Mouse (Mus musculus) ES-E14 (cell line): ENCODE data around the gene Sh3d19. TPM values are rescaled to one million over a fixed set of nuclear protein-coding genes. Genes with fewer than 3 reads are reported as not detected.
A peak's percentile ranks its signal among the peaks of the same experiment; 100 is the strongest.

ENCODE experiments used
- DNase-seq: peaks from one replicate; pipeline ENCODE4 v3.0.0-alpha.2; 2013; ENCODE audit warnings: low read depth, low spot score
- H3K27ac ChIP-seq: 2 replicates; pipeline ENCODE4 v1.5.1; 2012; ENCODE audit warnings: low read depth, mild to moderate bottlenecking, low read length, moderate library complexity, mixed read lengths; ENCODE audit not compliant: poor library complexity, insufficient read depth, severe bottlenecking
- H3K36me3 ChIP-seq: 2 replicates; pipeline ENCODE4 v1.6.1; 2012; ENCODE audit warnings: mild to moderate bottlenecking, low read length, moderate library complexity, mixed read lengths; ENCODE audit not compliant: control insufficient read depth, poor library complexity, insufficient read depth, severe bottlenecking
- H3K4me1 ChIP-seq, 2 experiments: fragments of 150-350 bp in 1 of 2; sonication (generic) in 1 of 2; 2 replicates each; pipeline ENCODE4 v1.6.1; 2012; ENCODE audit warnings: low read length in 2 of 2, mild to moderate bottlenecking in 1 of 2, mixed read lengths in 1 of 2; ENCODE audit not compliant: control insufficient read depth in 2 of 2, insufficient read depth in 2 of 2, poor library complexity in 1 of 2
- H3K4me3 ChIP-seq, 2 experiments: fragments of 150-350 bp in 1 of 2; sonication (generic) in 1 of 2; 2 replicates each; pipeline ENCODE4 v1.5.1; 2012; ENCODE audit warnings: low read length in 2 of 2, low read depth in 1 of 2, mild to moderate bottlenecking in 1 of 2, mixed read lengths in 1 of 2; ENCODE audit not compliant: insufficient read depth in 1 of 2, poor library complexity in 1 of 2, severe bottlenecking in 1 of 2
- H3K9ac ChIP-seq: 2 replicates; pipeline ENCODE4 v1.6.1; 2012; ENCODE audit warnings: low read depth, mild to moderate bottlenecking, low read length, mixed read lengths; ENCODE audit not compliant: poor library complexity, insufficient read depth, severe bottlenecking
- H3K9me3 ChIP-seq: fragments of 150-350 bp; sonication (generic); 2 replicates; pipeline ENCODE4 v1.6.1; 2012; ENCODE audit warnings: low read depth, mild to moderate bottlenecking, low read length; ENCODE audit not compliant: control insufficient read depth, insufficient read depth
- CHD2 ChIP-seq: IDR thresholded peaks from 2 replicates; pipeline ENCODE4 v1.6.1; 2014; ENCODE audit warnings: mild to moderate bottlenecking, low read depth, low read length, inconsistent platforms
- HCFC1 ChIP-seq: IDR thresholded peaks from 2 replicates; pipeline ENCODE4 v1.6.1; 2012; ENCODE audit warnings: low read length, inconsistent platforms, borderline replicate concordance; ENCODE audit not compliant: insufficient read depth
- MAFK ChIP-seq: IDR thresholded peaks from 2 replicates; pipeline ENCODE4 v1.6.1; 2014; ENCODE audit warnings: mild to moderate bottlenecking, low read depth, low read length, inconsistent platforms; ENCODE audit not compliant: insufficient read depth
- ZC3H11A ChIP-seq: IDR thresholded peaks from 2 replicates; pipeline ENCODE4 v1.6.1; 2012; ENCODE audit warnings: low read depth, mild to moderate bottlenecking, inconsistent platforms, low read length, borderline replicate concordance
- ZNF384 ChIP-seq: IDR thresholded peaks from 2 replicates; pipeline ENCODE4 v1.6.1; 2012; ENCODE audit warnings: low read depth, low read length, inconsistent platforms
- in situ Hi-C, 2 experiments: fragments of 600-800 bp; cut with MboI; formaldehyde crosslinking; loops; one replicate each; pipeline ENCODE4 v1.15.1; 2025; ENCODE audit warnings: low sequenced_read_pairs in 2 of 2, inconsistent platforms in 1 of 2; ENCODE audit not compliant: unreplicated experiment in 2 of 2
- total RNA-seq: library from RNA; depleted of rRNA; stranded (reverse); fragments of 300-350 nt; gene quantifications from 2 replicates; pipeline ENCODE4 v1.2.3, GENCODE M21; 2012

Sh3d19 gene
- total RNA-seq, 1 experiment = 13.2 TPM

DNA sequence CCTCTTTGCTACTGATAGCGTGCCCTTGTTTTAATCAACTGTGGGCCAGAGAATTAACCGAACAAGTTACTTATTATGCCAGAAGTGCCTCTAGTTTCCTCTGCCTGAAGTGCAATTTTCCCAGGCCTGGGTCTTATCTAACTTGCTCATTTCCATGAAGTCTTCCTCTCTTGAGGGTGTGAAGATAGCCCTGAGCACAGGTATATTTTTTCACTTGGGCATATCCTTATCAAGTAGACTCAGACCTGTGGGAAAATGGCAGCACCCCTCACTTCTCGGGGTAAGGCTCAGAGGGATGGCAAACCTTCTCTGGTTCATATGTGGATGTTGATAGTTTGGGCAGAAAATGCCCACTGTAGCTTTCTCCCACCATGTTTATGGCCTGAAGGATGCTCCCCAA is 30.4 kb downstream of the Sh3d19 start:
- in situ Hi-C loops = no loop called here

DNA sequence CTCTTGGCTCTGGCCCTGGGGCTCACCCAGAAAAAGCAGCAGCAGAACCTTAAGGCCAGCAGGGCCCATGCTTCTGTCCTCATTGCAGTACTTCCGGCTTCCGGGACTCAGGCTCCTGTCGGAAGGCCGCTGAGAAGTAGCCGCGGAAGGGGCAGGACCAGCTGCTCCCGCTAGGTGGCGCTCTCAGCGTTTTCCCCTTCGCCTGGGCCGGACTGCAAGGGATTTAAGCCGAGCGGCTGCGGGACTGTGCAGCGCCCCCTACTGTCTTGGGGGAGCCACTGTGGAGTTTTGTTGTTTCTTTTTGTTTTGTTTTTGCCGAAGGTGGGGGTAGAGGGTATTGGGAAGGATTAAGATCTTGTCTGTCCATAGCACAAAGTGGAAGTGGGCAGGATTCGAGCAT is 31.5 kb downstream of the Sh3d19 start, which contains the start of gene Prss48:
Prss48 (minus strand) TSS at position 69 of the 400 bp plus-strand sequence.
- Histone ChIP-seq H3K27ac (peak within 1 kb of the TSS; percentile 50; the same call in 1 of the 2 replicates), H3K9ac (peak within 1 kb of the TSS; percentile 60; the same call in 1 of the 2 replicates), H3K9me3 (no peaks in the 10 kb centered on the region), H3K4me3 (peak within 1 kb of the TSS; percentile 47 to 70), H3K36me3 (0 out of 2 replicates have a peak, but pooled peaks cover 1% of the 10 kb centered on the region), H3K4me1 (peaks cover 2% of the 10 kb centered on the region in 2 experiments; a peak in 1 of 4 replicates)
- TF ChIP-seq HCFC1 (0 out of 2 replicates have a peak, but pooled peaks have one; percentile 47), ZC3H11A (no peak)
- in situ Hi-C loops = no loop called here
- DNase-seq = peak; percentile 91

More for the DNA sequence above, 30.4 kb downstream of the Sh3d19 start:
- Histone ChIP-seq H3K4me1 (peaks cover 2% of the 10 kb centered on the region in 2 experiments; a peak in 1 of 4 replicates), H3K36me3 (0 out of 2 replicates have a peak, but pooled peaks cover 1% of the 10 kb centered on the region), H3K9me3 (no peaks in the 10 kb centered on the region), H3K4me3 (no peak overlapping the region), H3K9ac (no peak overlapping the region), H3K27ac (no peak overlapping the region)
- no peak for TF ChIP-seq ZNF384
- DNase-seq = no peak

DNA sequence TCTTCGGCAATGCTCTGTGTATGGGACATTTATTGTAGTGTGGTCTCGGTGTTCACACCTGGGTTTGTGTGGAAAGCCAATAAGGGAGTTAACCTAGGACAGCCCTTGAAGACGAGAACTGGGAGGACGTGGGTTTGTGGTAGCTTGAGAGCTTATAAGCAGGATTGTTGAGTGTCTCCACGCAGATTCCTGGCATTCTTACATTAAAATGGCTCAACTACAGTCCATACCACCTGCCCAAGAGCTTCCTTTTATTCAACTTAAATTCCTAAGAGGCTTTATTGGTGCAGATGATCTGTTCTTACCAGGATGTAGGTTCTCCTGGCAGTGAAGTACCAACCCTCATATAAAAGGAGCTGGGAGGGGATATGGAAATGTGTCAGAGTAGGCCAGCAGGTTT is 32.0 kb downstream of the Sh3d19 start:
- Histone ChIP-seq H3K9ac (no peak overlapping the region), H3K36me3 (peaks cover 2% of the 10 kb centered on the region; the same call in 1 of the 2 replicates), H3K27ac (no peak overlapping the region; the same call in 1 of the 2 replicates), H3K4me3 (no peak overlapping the region), H3K9me3 (no peaks in the 10 kb centered on the region), H3K4me1 (peaks cover 2% of the 10 kb centered on the region in 2 experiments; a peak in 1 of 4 replicates)
- in situ Hi-C loops = no loop called here
- TF ChIP-seq CHD2 (no peak), ZC3H11A (no peak), ZNF384 (no peak)
- no peak for DNase-seq

DNA sequence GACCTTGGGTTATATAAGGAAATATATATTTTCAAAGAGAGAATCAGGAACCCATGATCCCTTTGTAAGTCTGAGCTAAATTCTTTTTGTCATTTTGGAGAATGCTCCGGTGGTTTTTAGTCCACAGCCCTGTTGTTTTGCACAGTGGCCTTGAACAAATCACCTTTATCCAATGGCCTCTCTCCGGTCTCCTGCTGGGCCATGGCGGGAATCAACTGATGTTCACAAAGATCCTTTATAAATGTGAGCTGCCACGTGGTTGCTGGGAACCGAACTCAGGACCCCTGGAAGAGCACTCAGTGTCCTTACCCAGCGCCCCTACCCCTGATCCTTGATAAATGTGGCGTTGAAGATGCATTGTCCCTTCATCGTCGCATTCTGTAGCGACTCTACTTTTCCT is 33.8 kb downstream of the Sh3d19 start:
- peak overlapping the region; percentile 51; the same call in 1 of the 2 replicates for H3K27ac ChIP-seq
- in situ Hi-C loops = no loop called here
- H3K4me1 ChIP-seq = peaks cover 2% of the 10 kb centered on the region in 2 experiments; a peak in 2 of 4 replicates
- no peaks in the 10 kb centered on the region for H3K9me3 ChIP-seq
- H3K36me3 ChIP-seq = peaks cover 6% of the 10 kb centered on the region; the same call in 1 of the 2 replicates
- no peak overlapping the region for H3K4me3 ChIP-seq
- H3K9ac ChIP-seq = peak overlapping the region; percentile 50; the same call in 1 of the 2 replicates
- DNase-seq = no peak
- no peak for TF ChIP-seq MAFK
- TF ChIP-seq ZNF384 = no peak
- no peak for TF ChIP-seq CHD2
- TF ChIP-seq HCFC1 = no peak
- TF ChIP-seq ZC3H11A = no peak

DNA sequence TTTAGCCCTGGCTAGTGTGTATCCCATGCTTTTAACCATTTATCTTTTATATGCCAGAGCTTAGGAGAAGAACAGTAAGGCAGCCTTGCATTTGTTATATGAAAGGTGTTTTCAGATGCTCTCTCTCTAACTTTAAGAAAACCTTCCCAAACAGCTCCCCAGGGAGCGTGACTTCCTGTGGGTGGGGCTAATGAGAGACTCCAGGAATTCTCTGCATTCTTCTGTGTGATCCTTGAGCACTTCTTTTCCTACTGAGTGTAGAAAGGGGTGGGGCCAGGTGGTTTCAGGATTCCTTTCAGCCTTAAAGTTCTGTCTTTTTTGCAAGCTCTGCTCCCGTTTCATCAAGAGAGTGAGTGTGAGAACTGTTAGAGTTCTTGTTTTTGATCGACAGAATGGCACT is 39.7 kb downstream of the Sh3d19 start:
- TF ChIP-seq MAFK = no peak
- no peak for TF ChIP-seq ZC3H11A
- TF ChIP-seq CHD2 = no peak
- no peak for TF ChIP-seq HCFC1
- TF ChIP-seq ZNF384 = no peak
- in situ Hi-C loops = no loop called here
- no peaks in the 10 kb centered on the region for H3K9me3 ChIP-seq
- peaks cover 12 to 13% of the 10 kb centered on the region in 2 experiments for H3K4me1 ChIP-seq
- peak overlapping the region; percentile 89; the same call in 1 of the 2 replicates for H3K27ac ChIP-seq
- H3K36me3 ChIP-seq = peaks cover 6% of the 10 kb centered on the region; the same call in 1 of the 2 replicates
- no peak overlapping the region for H3K9ac ChIP-seq
- peak; percentile 86 for DNase-seq
- peak overlapping the region in 1 of 2 experiments; percentile 49; a peak in 2 of 4 replicates for H3K4me3 ChIP-seq
